Mouse (Mus musculus) layer of hippocampus, postnatal 36 days (tissue): ENCODE results near the gene Actg2. TPM values are rescaled to one million over a fixed set of nuclear protein-coding genes. Genes with fewer than 3 reads are reported as not detected.
"Not testable (repeated sequence)": the region's sequence is repeated elsewhere in the genome, so short reads cannot be mapped to it uniquely, and the experiment has no call there.

ENCODE experiments used
- DNase-seq, 2 experiments: peaks; one replicate each; pipeline ENCODE4 v3.0.0; 2022
- total RNA-seq, 2 experiments: library from RNA; stranded (reverse); gene quantifications; 2 replicates each; pipeline ENCODE4 v1.2.3; 2021

Gene Actg2
- total RNA-seq = not detected

GRCm38 (mm10) chr6:83536028-83536794, at the start of gene Actg2:
Actg2 (minus strand) TSS chr6:83536265.
- no peak for DNase-seq

GRCm38 (mm10) chr6:83585328-83585727, 49.3 kb upstream of the Actg2 start:
- not testable (repeated sequence) for DNase-seq

- no peak for DNase-seq
Observed at GRCm38 (mm10) chr6:83583591-83583990, 47.5 kb upstream of the Actg2 start.

- DNase-seq = peak in 1 of 2 experiments; percentile 30
Observed at GRCm38 (mm10) chr6:83582938-83583270, 46.8 kb upstream of the Actg2 start.

- DNase-seq = no peak
Observed at GRCm38 (mm10) chr6:83582135-83582937, 46.3 kb upstream of the Actg2 start.

GRCm38 (mm10) chr6:83577534-83577933, 41.5 kb upstream of the Actg2 start:
- no peak for DNase-seq

GRCm38 (mm10) chr6:83575609-83576008, 39.5 kb upstream of the Actg2 start:
- no peak for DNase-seq

GRCm38 (mm10) chr6:83572671-83573070, 36.6 kb upstream of the Actg2 start, which contains the start of gene Stambp:
Stambp (minus strand) TSS chr6:83572729.
- DNase-seq = peak; percentile 7 to 28

- peak; percentile 89 to 90 for DNase-seq
Observed at GRCm38 (mm10) chr6:83571840-83572667, 36.0 kb upstream of the Actg2 start.

- DNase-seq = peak; percentile 17 to 20
Observed at GRCm38 (mm10) chr6:83568901-83569862, 33.1 kb upstream of the Actg2 start.

GRCm38 (mm10) chr6:83555972-83556371, 19.9 kb upstream of the Actg2 start:
- no peak for DNase-seq

- DNase-seq = no peak
Observed at GRCm38 (mm10) chr6:83548346-83548745, 12.3 kb upstream of the Actg2 start.

- no peak for DNase-seq
Observed at GRCm38 (mm10) chr6:83545778-83546177, 9.7 kb upstream of the Actg2 start.

GRCm38 (mm10) chr6:83541756-83542456, 5.8 kb upstream of the Actg2 start:
- no peak for DNase-seq

- DNase-seq = peak; percentile 39 to 56
Observed at GRCm38 (mm10) chr6:83540017-83540416, 4.0 kb upstream of the Actg2 start.

- no peak for DNase-seq
Observed at GRCm38 (mm10) chr6:83536795-83537059, 662 bp upstream of the Actg2 start.

GRCm38 (mm10) chr6:83532608-83533007, 3.5 kb downstream of the Actg2 start:
- no peak for DNase-seq

- DNase-seq = no peak
Observed at GRCm38 (mm10) chr6:83523194-83523593, 12.9 kb downstream of the Actg2 start.

- no peak for DNase-seq
Observed at GRCm38 (mm10) chr6:83521784-83522183, 14.3 kb downstream of the Actg2 start.

GRCm38 (mm10) chr6:83518637-83519036, 17.4 kb downstream of the Actg2 start:
- DNase-seq = no peak

- peak in 1 of 2 experiments; percentile 39 for DNase-seq
Observed at GRCm38 (mm10) chr6:83515172-83515571, 20.9 kb downstream of the Actg2 start.
